Mouse (Mus musculus): ENCODE results near the gene Syne1.

Gene Syne1

GRCm38 (mm10) chr10:5520695-5521094 lies 30.6 kb downstream of the Syne1 start:
- DNase-seq (ENCODE audit: low read depth), result peak; percentile 17

- DNase-seq (ENCODE audit: low read depth), result peak; percentile 16
Observed at GRCm38 (mm10) chr10:5515330-5515729, 36.0 kb downstream of the Syne1 start.

- DNase-seq (ENCODE audit: low read depth), result no peak
Observed at GRCm38 (mm10) chr10:5514134-5514533, 37.1 kb downstream of the Syne1 start.

- DNase-seq (ENCODE audit: low read depth), result peak; percentile 46
Observed at GRCm38 (mm10) chr10:5512285-5512684, 39.0 kb downstream of the Syne1 start.

GRCm38 (mm10) chr10:5511403-5511802 lies 39.9 kb downstream of the Syne1 start:
- DNase-seq (ENCODE audit: low read depth), result no peak

- DNase-seq (ENCODE audit: low read depth), result no peak
Observed at GRCm38 (mm10) chr10:5507478-5507877, 43.8 kb downstream of the Syne1 start.

- no peak for DNase-seq (ENCODE audit: low read depth)
Observed at GRCm38 (mm10) chr10:5504761-5505160, 46.5 kb downstream of the Syne1 start.

- DNase-seq (ENCODE audit: low read depth), result no peak
Observed at GRCm38 (mm10) chr10:5503909-5504308, 47.4 kb downstream of the Syne1 start.

- peak; percentile 56 for DNase-seq (ENCODE audit: low read depth)
Observed at GRCm38 (mm10) chr10:5499684-5500369, 51.5 kb downstream of the Syne1 start.

GRCm38 (mm10) chr10:5497859-5498258 lies 53.4 kb downstream of the Syne1 start:
- peak; percentile 76 for DNase-seq (ENCODE audit: low read depth)

- DNase-seq (ENCODE audit: low read depth), result no peak
Observed at GRCm38 (mm10) chr10:5491050-5491449, 60.2 kb downstream of the Syne1 start.

GRCm38 (mm10) chr10:5490029-5490428 lies 61.3 kb downstream of the Syne1 start:
- DNase-seq (ENCODE audit: low read depth), result peak; percentile 55

- no peak for DNase-seq (ENCODE audit: low read depth)
Observed at GRCm38 (mm10) chr10:5488097-5488496, 63.2 kb downstream of the Syne1 start.

- DNase-seq (ENCODE audit: low read depth), result no peak
Observed at GRCm38 (mm10) chr10:5480552-5481550, 70.4 kb downstream of the Syne1 start.

GRCm38 (mm10) chr10:5480097-5480496 lies 71.2 kb downstream of the Syne1 start:
- DNase-seq (ENCODE audit: low read depth), result peak; percentile 77

- no peak for DNase-seq (ENCODE audit: low read depth)
Observed at GRCm38 (mm10) chr10:5468638-5469037, 82.6 kb downstream of the Syne1 start.

GRCm38 (mm10) chr10:5453830-5454229 lies 97.5 kb downstream of the Syne1 start:
- no peak for DNase-seq (ENCODE audit: low read depth)

- DNase-seq (ENCODE audit: low read depth), result no peak
Observed at GRCm38 (mm10) chr10:5449944-5450343, 101.3 kb downstream of the Syne1 start.

GRCm38 (mm10) chr10:5447950-5448716 lies 103.1 kb downstream of the Syne1 start:
- DNase-seq (ENCODE audit: low read depth), result no peak

GRCm38 (mm10) chr10:5445313-5445712 lies 106.0 kb downstream of the Syne1 start:
- DNase-seq (ENCODE audit: low read depth), result no peak

- DNase-seq (ENCODE audit: low read depth), result no peak
Observed at GRCm38 (mm10) chr10:5443020-5443419, 108.3 kb downstream of the Syne1 start.

GRCm38 (mm10) chr10:5439802-5440350 lies 111.4 kb downstream of the Syne1 start:
- no peak for DNase-seq (ENCODE audit: low read depth)
